Mouse (Mus musculus): Measurements from ENCODE around the gene Degs2. TPM values are rescaled to one million over a fixed set of nuclear protein-coding genes. Genes with fewer than 3 reads are reported as not detected.

Gene Degs2
- polyA plus RNA-seq (2015; fragmentation: Nextera tagmentation; extraction: Ambion mirVana), result 1.2 and 1.9 TPM in 2 replicates

GRCm38 (mm10) chr12:108702185-108702584, at the start of gene Degs2:
Degs2 (minus strand) TSS chr12:108702315.
- H3K27ac ChIP-seq (replicated peaks), result no peak within 1 kb of the TSS
- H3K4me3 ChIP-seq (replicated peaks), result peak within 1 kb of the TSS; percentile 32
- 0 out of 2 replicates have a peak, but pooled peaks have one; percentile 16 for ATAC-seq (ENCODE audit: insufficient number of reproducible peaks, low FRiP score, low TSS enrichment, low read depth)
- H3K27me3 ChIP-seq, result peaks cover 52% of the 10 kb centered on the region
- no peaks in the 10 kb centered on the region for H3K36me3 ChIP-seq
- H3K9ac ChIP-seq, result no peak within 1 kb of the TSS
- H3K4me2 ChIP-seq (replicated peaks), result peak within 1 kb of the TSS; percentile 56
- WGBS, result under 1% methylated on average over 32 of the region's 32 CpGs
- peaks cover 17% of the 10 kb centered on the region for H3K4me1 ChIP-seq
- H3K9me3 ChIP-seq (replicated peaks), result no peaks in the 10 kb centered on the region

GRCm38 (mm10) chr12:108751790-108752189, 49.7 kb upstream of the Degs2 start:
- Histone ChIP-seq H3K4me2 (replicated peaks) (no peak overlapping the region), H3K27me3 (no peaks in the 10 kb centered on the region), H3K36me3 (no peaks in the 10 kb centered on the region), H3K9ac (no peak overlapping the region), H3K27ac (replicated peaks) (no peak overlapping the region), H3K4me1 (no peaks in the 10 kb centered on the region), H3K9me3 (replicated peaks) (no peaks in the 10 kb centered on the region), H3K4me3 (replicated peaks) (no peak overlapping the region)
- 50% methylated on average over 9 of the region's 9 CpGs for WGBS
- ATAC-seq (ENCODE audit: insufficient number of reproducible peaks, low FRiP score, low TSS enrichment, low read depth), result no peak

GRCm38 (mm10) chr12:108750226-108750625, 48.1 kb upstream of the Degs2 start:
- H3K27me3 ChIP-seq, result no peaks in the 10 kb centered on the region
- H3K4me3 ChIP-seq (replicated peaks), result no peak overlapping the region
- no peak overlapping the region for H3K9ac ChIP-seq
- WGBS, result 53% methylated on average over 3 of the region's 3 CpGs
- H3K27ac ChIP-seq (replicated peaks), result no peak overlapping the region
- H3K36me3 ChIP-seq, result no peaks in the 10 kb centered on the region
- H3K4me2 ChIP-seq (replicated peaks), result no peak overlapping the region
- H3K9me3 ChIP-seq (replicated peaks), result no peaks in the 10 kb centered on the region
- no peak for ATAC-seq (ENCODE audit: insufficient number of reproducible peaks, low FRiP score, low TSS enrichment, low read depth)
- H3K4me1 ChIP-seq, result no peaks in the 10 kb centered on the region

GRCm38 (mm10) chr12:108749454-108749853, 47.3 kb upstream of the Degs2 start:
- WGBS, result 76% methylated on average over 9 of the region's 9 CpGs
- Histone ChIP-seq H3K9ac (no peak overlapping the region), H3K27ac (replicated peaks) (no peak overlapping the region), H3K4me2 (replicated peaks) (no peak overlapping the region), H3K36me3 (no peaks in the 10 kb centered on the region), H3K4me3 (replicated peaks) (no peak overlapping the region), H3K4me1 (no peaks in the 10 kb centered on the region), H3K9me3 (replicated peaks) (no peaks in the 10 kb centered on the region), H3K27me3 (no peaks in the 10 kb centered on the region)
- ATAC-seq (ENCODE audit: insufficient number of reproducible peaks, low FRiP score, low TSS enrichment, low read depth), result no peak; the same call in 1 of the 2 replicates

GRCm38 (mm10) chr12:108749019-108749418, 46.9 kb upstream of the Degs2 start:
- H3K27ac ChIP-seq (replicated peaks), result no peak overlapping the region
- H3K9ac ChIP-seq, result no peak overlapping the region
- H3K4me3 ChIP-seq (replicated peaks), result no peak overlapping the region
- H3K9me3 ChIP-seq (replicated peaks), result no peaks in the 10 kb centered on the region
- no peak overlapping the region for H3K4me2 ChIP-seq (replicated peaks)
- WGBS, result 58% methylated on average over 6 of the region's 6 CpGs
- ATAC-seq (ENCODE audit: insufficient number of reproducible peaks, low FRiP score, low TSS enrichment, low read depth), result no peak
- H3K36me3 ChIP-seq, result no peaks in the 10 kb centered on the region
- no peaks in the 10 kb centered on the region for H3K27me3 ChIP-seq
- H3K4me1 ChIP-seq, result no peaks in the 10 kb centered on the region

- Histone ChIP-seq H3K27ac (replicated peaks) (no peak overlapping the region), H3K36me3 (no peaks in the 10 kb centered on the region), H3K4me3 (replicated peaks) (no peak overlapping the region), H3K4me1 (no peaks in the 10 kb centered on the region), H3K9ac (no peak overlapping the region), H3K4me2 (replicated peaks) (no peak overlapping the region), H3K27me3 (no peaks in the 10 kb centered on the region), H3K9me3 (replicated peaks) (no peaks in the 10 kb centered on the region)
- no peak for ATAC-seq (ENCODE audit: insufficient number of reproducible peaks, low FRiP score, low TSS enrichment, low read depth)
Observed at GRCm38 (mm10) chr12:108745990-108746389, 43.9 kb upstream of the Degs2 start.

- Histone ChIP-seq H3K27ac (replicated peaks) (no peak overlapping the region), H3K4me1 (no peaks in the 10 kb centered on the region), H3K9me3 (replicated peaks) (no peaks in the 10 kb centered on the region), H3K27me3 (no peaks in the 10 kb centered on the region), H3K36me3 (no peaks in the 10 kb centered on the region), H3K4me2 (replicated peaks) (no peak overlapping the region), H3K9ac (no peak overlapping the region), H3K4me3 (replicated peaks) (no peak overlapping the region)
- ATAC-seq (ENCODE audit: insufficient number of reproducible peaks, low FRiP score, low TSS enrichment, low read depth), result no peak
- 84% methylated on average over 4 of the region's 4 CpGs for WGBS
Observed at GRCm38 (mm10) chr12:108742241-108742640, 40.1 kb upstream of the Degs2 start.

- WGBS, result 77% methylated on average over 2 of the region's 2 CpGs
- H3K4me3 ChIP-seq (replicated peaks), result no peak overlapping the region
Observed at GRCm38 (mm10) chr12:108741472-108741871, 39.4 kb upstream of the Degs2 start.

GRCm38 (mm10) chr12:108738745-108739144, 36.6 kb upstream of the Degs2 start:
- H3K4me1 ChIP-seq, result no peaks in the 10 kb centered on the region
- no peak overlapping the region for H3K27ac ChIP-seq (replicated peaks)
- no peaks in the 10 kb centered on the region for H3K27me3 ChIP-seq
- H3K4me3 ChIP-seq (replicated peaks), result no peak overlapping the region
- H3K9me3 ChIP-seq (replicated peaks), result no peaks in the 10 kb centered on the region
- no peak overlapping the region for H3K4me2 ChIP-seq (replicated peaks)
- no peaks in the 10 kb centered on the region for H3K36me3 ChIP-seq
- ATAC-seq (ENCODE audit: insufficient number of reproducible peaks, low FRiP score, low TSS enrichment, low read depth), result no peak
- H3K9ac ChIP-seq, result no peak overlapping the region
- 92% methylated on average over 12 of the region's 12 CpGs for WGBS

More at GRCm38 (mm10) chr12:108741472-108741871, 39.4 kb upstream of the Degs2 start:
- no peaks in the 10 kb centered on the region for H3K36me3 ChIP-seq
- H3K9ac ChIP-seq, result no peak overlapping the region
- H3K27me3 ChIP-seq, result no peaks in the 10 kb centered on the region
- H3K9me3 ChIP-seq (replicated peaks), result no peaks in the 10 kb centered on the region
- ATAC-seq (ENCODE audit: insufficient number of reproducible peaks, low FRiP score, low TSS enrichment, low read depth), result no peak
- no peaks in the 10 kb centered on the region for H3K4me1 ChIP-seq
- no peak overlapping the region for H3K27ac ChIP-seq (replicated peaks)
- no peak overlapping the region for H3K4me2 ChIP-seq (replicated peaks)

- no peaks in the 10 kb centered on the region for H3K27me3 ChIP-seq
- no peaks in the 10 kb centered on the region for H3K9me3 ChIP-seq (replicated peaks)
- no peaks in the 10 kb centered on the region for H3K4me1 ChIP-seq
- no peak for ATAC-seq (ENCODE audit: insufficient number of reproducible peaks, low FRiP score, low TSS enrichment, low read depth)
- H3K27ac ChIP-seq (replicated peaks), result no peak overlapping the region
- H3K36me3 ChIP-seq, result no peaks in the 10 kb centered on the region
- H3K9ac ChIP-seq, result no peak overlapping the region
- 88% methylated on average over 7 of the region's 7 CpGs for WGBS
- H3K4me3 ChIP-seq (replicated peaks), result no peak overlapping the region
- H3K4me2 ChIP-seq (replicated peaks), result no peak overlapping the region
Observed at GRCm38 (mm10) chr12:108737838-108738237, 35.7 kb upstream of the Degs2 start.

GRCm38 (mm10) chr12:108734386-108734785, 32.3 kb upstream of the Degs2 start:
- Histone ChIP-seq H3K4me1 (no peaks in the 10 kb centered on the region), H3K27ac (replicated peaks) (no peak overlapping the region), H3K4me2 (replicated peaks) (no peak overlapping the region), H3K36me3 (no peaks in the 10 kb centered on the region), H3K9me3 (replicated peaks) (no peaks in the 10 kb centered on the region), H3K9ac (no peak overlapping the region), H3K4me3 (replicated peaks) (no peak overlapping the region), H3K27me3 (no peaks in the 10 kb centered on the region)
- no peak for ATAC-seq (ENCODE audit: insufficient number of reproducible peaks, low FRiP score, low TSS enrichment, low read depth)
- WGBS, result 86% methylated on average over 2 of the region's 2 CpGs

- ATAC-seq (ENCODE audit: insufficient number of reproducible peaks, low FRiP score, low TSS enrichment, low read depth), result no peak
- no peaks in the 10 kb centered on the region for H3K36me3 ChIP-seq
- 77% methylated on average over 3 of the region's 3 CpGs for WGBS
- H3K27ac ChIP-seq (replicated peaks), result no peak overlapping the region
- no peaks in the 10 kb centered on the region for H3K4me1 ChIP-seq
- H3K27me3 ChIP-seq, result no peaks in the 10 kb centered on the region
- H3K9me3 ChIP-seq (replicated peaks), result no peaks in the 10 kb centered on the region
- H3K4me2 ChIP-seq (replicated peaks), result no peak overlapping the region
- H3K9ac ChIP-seq, result no peak overlapping the region
- no peak overlapping the region for H3K4me3 ChIP-seq (replicated peaks)
Observed at GRCm38 (mm10) chr12:108723841-108724240, 21.7 kb upstream of the Degs2 start.
